Mouse (Mus musculus) adipose tissue, adult 10 weeks (tissue): Measurements from ENCODE around the gene Trpc5. TPM values are rescaled to one million over a fixed set of nuclear protein-coding genes. Genes with fewer than 3 reads are reported as not detected.

Experiments
- polyA plus RNA-seq: library from polyadenylated mRNA; stranded (reverse); fragments of 350-450 nt; fragmentation: Illumina TruSeq; extraction: RNeasy Lipid Tissue Mini Kit (QIAGEN cat#74804); gene quantifications from one replicate; pipeline ENCODE4 v1.2.3, GENCODE M21; 2014; ENCODE audit warnings: low read depth, low replicate concordance

Trpc5 gene
- polyA plus RNA-seq: 0.09 TPM

GRCm38 (mm10) chrX:144688142-144688206 is at the start of gene Trpc5:
TSS of gene Trpc5 (minus strand) at chrX:144688180.

DNA sequence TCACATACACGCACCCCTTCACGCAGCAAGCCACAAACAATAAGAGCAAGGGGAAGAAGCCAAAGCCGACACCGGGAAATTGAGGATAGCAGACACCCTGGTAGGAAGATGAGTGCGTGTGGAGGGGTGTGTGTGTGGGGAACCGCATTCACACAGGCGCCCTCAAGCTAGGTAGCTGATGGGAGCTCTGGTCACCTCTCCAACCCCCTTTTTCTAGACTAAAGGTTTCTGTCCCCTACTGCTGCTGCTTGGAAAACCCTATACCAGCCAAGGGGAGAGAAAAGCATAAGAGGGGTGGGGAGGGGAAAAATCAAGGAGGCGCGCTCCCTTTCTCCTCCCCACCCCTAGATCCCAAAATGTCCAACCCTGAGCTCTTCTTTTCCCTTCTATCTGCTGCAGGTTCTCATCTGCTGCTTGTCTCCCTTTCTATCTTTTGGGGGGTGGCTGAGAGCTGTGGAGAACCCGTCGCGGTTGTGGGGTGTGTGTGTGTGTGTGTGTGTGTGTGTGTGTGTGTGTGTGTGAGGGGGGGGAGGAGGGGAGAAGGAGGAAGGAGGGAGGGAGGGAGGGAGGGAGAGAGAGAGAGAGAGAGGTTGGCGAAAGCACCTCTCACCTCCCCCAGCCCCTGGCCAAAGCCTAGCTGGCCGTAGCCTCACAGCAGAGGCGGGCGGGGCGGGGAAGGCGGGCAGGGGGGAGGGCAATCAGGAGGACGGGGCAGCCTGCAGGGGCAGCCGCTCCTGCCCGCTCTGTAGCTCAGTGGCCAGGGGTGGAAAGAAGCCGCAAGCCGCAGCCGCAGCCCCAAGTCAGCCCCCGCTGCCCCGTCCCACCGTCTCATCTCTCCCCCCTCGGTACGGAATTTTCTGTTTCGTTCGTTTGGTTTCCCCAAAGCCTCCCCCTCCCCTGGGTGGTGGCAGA is 483 bp upstream of the Trpc5 start, which contains the start of gene Rtl4:
Gene Rtl4 (plus strand): TSS at position 701 of the 912 bp plus-strand sequence.

GRCm38 (mm10) chrX:144456281-144456680 is 231.7 kb downstream of the Trpc5 start, which contains the start of gene Trpc5os:
TSS of gene Trpc5os (plus strand) at chrX:144456581.

Other genes with a start within 250 kb of the Trpc5 start
- gene Trpc5os, start 231.6 kb downstream of the Trpc5 start, polyA plus RNA-seq: 9.0 TPM
- 1.6 TPM for gene Rtl4, start 727 bp upstream of the Trpc5 start, polyA plus RNA-seq